Mouse (Mus musculus): Measurements from ENCODE around the gene Nmnat1.
"Not testable (repeated sequence)": the region's sequence is repeated elsewhere in the genome, so short reads cannot be mapped to it uniquely, and the experiment has no call there.

The Nmnat1 gene

GRCm38 (mm10) chr4:149444964-149445701, 39.9 kb downstream of the Nmnat1 start:
- in situ Hi-C loops (cut with MboI, MseI), result no loop called here

GRCm38 (mm10) chr4:149444465-149444864, 40.5 kb downstream of the Nmnat1 start:
- in situ Hi-C loops (cut with MboI, MseI), result no loop called here

GRCm38 (mm10) chr4:149442436-149442835, 42.6 kb downstream of the Nmnat1 start:
- in situ Hi-C loops (cut with MboI, MseI), result no loop called here

GRCm38 (mm10) chr4:149440576-149440975, 44.4 kb downstream of the Nmnat1 start:
- in situ Hi-C loops (cut with MboI, MseI), result no loop called here

GRCm38 (mm10) chr4:149431887-149432286, 53.1 kb downstream of the Nmnat1 start:
- in situ Hi-C loops (cut with MboI, MseI), result not testable (repeated sequence)

- in situ Hi-C loops (cut with MboI, MseI), result no loop called here
These were observed 55.4 kb downstream of the Nmnat1 start for GRCm38 (mm10) chr4:149429592-149429991.

GRCm38 (mm10) chr4:149426325-149427199, 58.4 kb downstream of the Nmnat1 start, which contains the start of gene Ube4b:
Ube4b (minus strand) TSS chr4:149426749.
- in situ Hi-C loops (cut with MboI, MseI), result no loop called here

GRCm38 (mm10) chr4:149425801-149426292, 59.2 kb downstream of the Nmnat1 start:
- in situ Hi-C loops (cut with MboI, MseI), result no loop called here

GRCm38 (mm10) chr4:149424755-149425154, 60.2 kb downstream of the Nmnat1 start:
- in situ Hi-C loops (cut with MboI, MseI), result no loop called here

GRCm38 (mm10) chr4:149417854-149418365, 67.1 kb downstream of the Nmnat1 start:
- in situ Hi-C loops (cut with MboI, MseI), result no loop called here
